Mouse (Mus musculus) layer of hippocampus, adult 18-20 months (tissue): ENCODE results near the gene Gli1. TPM values are rescaled to one million over a fixed set of nuclear protein-coding genes. Genes with fewer than 3 reads are reported as not detected.

Source experiments
- DNase-seq, 2 experiments: peaks; one replicate each; pipeline ENCODE4 v3.0.0; 2022; ENCODE audit warnings: low spot score in 2 of 2
- long read RNA-seq: library from polyadenylated mRNA; stranded (forward); transcript quantifications from one replicate; pipeline ENCODE4 v2.0.0, GENCODE M21; 2021
- total RNA-seq, 2 experiments: library from RNA; stranded (reverse); gene quantifications; 2 replicates each; pipeline ENCODE4 v1.2.3; 2021

Gli1 gene
- total RNA-seq = 1 to 10 TPM; 1.5 to 2.0 TPM
- long read RNA-seq, partial matches to known transcripts = 0 of 2 reads
- long read RNA-seq, other reads (novel, unspliced or antisense) = 2 of 2 reads

GRCm38 (mm10) chr10:127341891-127342639 lies at the start of gene Gli1:
Gli1 (minus strand) TSS chr10:127341974.
- DNase-seq = peak; percentile 50 to 70

- DNase-seq = no peak
Measured at GRCm38 (mm10) chr10:127381743-127382134, 40.0 kb upstream of the Gli1 start.

DNA sequence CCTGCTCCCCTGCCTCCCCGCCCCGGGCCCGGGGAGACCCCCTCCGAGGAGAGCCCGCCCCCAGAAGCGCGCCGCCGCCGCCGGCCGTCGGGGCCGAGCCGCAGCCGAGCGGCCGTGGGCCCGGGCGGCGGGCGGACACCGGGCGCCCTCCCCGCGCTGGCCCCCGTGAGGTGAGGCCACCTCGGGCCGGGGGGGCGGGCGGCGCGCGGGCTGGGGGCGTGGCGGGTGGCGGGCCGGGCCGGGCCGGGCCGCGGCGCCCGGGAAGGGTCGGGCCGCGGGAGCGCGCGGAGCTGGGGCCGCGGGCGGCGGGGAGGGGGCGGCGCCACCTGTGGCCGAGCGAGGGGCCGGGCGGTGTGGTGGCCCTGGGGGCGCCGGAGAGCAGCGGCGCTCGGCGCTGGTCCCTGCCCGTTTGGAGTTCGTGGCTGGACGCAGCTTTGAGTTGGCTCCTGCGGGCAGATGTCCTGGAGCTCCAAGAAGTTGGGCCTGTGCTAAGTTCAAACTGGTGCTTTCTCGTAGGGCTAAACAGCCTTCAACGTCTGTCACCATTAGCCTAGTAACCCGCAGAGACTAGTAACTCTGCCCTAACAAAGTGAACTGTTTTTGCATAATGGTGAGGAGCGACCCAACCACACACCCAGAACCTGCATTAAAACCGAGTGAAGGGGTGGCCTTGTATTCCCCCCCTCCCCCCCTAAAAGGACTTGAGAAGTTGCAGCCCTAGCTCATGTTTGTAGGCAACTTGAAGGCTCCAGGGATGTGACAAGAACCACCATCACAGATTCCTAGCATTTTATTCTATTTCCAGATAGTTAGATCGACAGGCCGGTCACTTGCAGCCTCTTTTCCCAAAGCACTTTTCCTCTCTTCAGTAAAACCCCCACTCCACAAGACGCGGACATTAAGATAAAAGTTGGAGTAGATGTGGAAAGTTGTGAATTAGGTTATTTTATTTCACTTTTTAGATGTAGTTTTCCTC lies 39.3 kb upstream of the Gli1 start:
- peak; percentile 2 to 20 for DNase-seq

DNA sequence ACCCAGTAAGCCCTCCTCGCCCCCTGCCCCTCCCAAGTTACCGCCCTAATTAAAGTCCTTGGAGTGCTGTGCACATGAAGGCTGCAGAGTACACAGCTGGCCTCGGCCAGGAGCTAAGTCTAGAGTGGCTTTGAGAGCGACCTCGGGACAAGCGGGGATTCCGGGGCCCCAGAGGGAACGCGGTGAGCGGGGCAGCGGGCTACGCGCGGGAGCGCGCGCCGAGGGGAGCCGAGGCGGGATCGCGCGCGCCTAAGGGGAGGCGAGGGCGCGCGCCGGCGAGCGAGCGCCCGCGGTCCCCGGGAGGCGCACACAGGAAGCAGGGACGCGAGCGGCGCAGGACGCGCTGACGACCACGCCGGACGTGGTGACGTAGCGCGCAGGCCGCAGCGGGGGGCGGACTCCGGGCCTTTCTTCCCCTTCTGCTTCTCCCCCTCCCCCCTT lies 38.5 kb upstream of the Gli1 start, which contains the start of gene R3hdm2:
TSS of gene R3hdm2 (plus strand) at position 77 of the 441 bp plus-strand sequence.
- peak; percentile 88 to 94 for DNase-seq

DNA sequence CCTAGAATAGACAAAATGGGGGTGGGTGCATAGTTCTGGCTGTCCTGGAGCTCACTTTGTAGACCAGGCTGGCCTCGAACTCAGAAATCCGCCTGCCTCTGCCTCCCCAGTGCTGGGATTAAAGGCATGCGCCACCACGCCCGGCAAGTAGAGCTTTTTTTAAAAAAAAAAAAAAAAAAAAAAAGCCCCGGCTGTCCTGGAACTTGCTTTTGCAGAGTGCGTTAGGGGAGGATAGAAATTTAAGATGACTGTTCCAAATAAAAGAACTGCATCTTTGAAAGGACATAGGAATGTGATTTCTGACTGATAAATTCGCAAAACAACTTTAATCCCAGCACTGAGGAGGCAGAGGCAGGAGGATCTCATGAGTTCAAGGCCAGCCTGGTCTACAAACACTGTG lies 37.9 kb upstream of the Gli1 start:
- no peak for DNase-seq

DNA sequence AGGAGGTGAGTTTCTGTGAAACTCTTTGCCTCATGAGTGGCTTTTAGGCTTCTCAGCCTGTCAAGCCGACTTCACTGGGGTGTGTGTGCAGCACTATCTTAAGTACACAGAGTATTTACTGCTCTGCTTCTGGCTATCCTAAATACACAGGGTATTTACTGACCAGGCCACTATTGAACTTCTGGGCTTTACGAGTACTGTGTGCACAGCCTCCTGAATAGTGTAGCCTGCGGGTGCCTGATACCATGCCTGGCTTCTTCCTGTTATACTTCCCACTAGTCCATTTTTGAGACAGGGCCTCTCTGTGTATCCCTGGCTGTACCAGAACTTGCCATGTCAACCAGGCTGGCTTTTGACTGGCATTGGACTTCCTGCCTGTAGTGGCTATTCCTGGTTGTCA lies 35.9 kb upstream of the Gli1 start:
- DNase-seq = no peak

DNA sequence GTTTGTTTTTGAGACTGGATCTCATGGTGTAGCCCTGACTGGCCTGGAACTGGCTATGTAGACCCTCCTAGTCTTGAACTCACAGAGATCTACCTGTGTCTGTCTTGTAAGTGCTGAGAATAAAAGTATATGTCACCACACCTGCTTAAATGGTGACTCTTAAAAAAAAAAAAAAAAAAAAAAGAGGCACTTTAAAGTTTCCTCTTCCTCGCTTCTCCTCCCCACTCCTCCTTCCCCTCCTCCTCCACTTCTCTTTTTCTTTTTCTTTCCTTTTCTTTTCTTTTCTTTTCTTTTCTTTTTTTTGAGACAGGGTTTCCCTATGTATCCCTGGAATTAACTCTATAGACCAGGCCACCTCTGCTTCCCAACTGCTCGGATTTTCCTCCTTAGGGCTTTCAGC lies 29.2 kb upstream of the Gli1 start:
- no peak for DNase-seq

- no peak for DNase-seq
Measured at GRCm38 (mm10) chr10:127369834-127370820, 28.4 kb upstream of the Gli1 start, which contains the start of gene Inhbc. Inhbc (minus strand) TSS chr10:127370431.

DNA sequence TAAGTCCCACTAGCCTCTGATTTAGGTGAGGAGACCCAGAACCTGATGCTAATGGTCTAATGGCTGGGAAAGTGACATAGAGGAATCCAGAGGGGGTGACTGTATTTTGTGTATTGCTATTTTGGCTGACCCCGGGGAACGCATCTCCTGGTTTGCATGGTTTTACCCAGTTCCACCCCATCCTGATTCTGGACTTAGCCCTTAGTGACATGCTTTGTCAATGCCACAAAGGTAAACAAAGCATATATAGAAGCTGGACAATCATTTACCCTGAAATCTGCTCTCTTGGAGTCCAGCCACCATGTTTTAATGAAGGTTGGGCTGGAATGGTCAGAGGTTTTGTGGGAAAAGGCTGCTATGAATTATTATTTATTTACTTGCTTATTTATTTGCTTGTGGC lies 26.5 kb upstream of the Gli1 start:
- no peak for DNase-seq

DNA sequence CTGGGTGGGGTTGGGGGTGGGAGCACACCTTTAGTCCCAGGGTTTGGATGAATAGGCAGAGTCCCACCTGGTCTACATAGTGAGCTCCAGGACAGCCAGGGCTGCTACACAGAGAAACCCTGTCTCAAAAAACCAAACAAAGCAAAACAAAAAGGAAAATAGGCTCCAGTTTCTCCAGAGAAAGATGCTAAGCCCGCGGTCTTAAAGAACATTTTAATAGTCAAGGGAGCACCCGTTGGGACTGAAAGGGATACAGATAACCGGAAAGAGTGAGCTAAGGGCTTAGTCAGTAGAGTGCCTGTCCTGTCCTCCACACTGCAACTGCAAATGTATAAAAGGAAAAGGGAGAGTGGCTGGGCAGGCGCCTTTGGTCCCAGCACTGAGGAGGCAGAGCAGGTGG lies 25.3 kb upstream of the Gli1 start:
- DNase-seq = no peak

- DNase-seq = no peak
Measured at GRCm38 (mm10) chr10:127360714-127361113, 18.9 kb upstream of the Gli1 start.

GRCm38 (mm10) chr10:127355336-127355735 lies 13.6 kb upstream of the Gli1 start:
- no peak for DNase-seq

- peak; percentile 53 to 63 for DNase-seq
Measured at GRCm38 (mm10) chr10:127353909-127354895, 12.4 kb upstream of the Gli1 start, which contains the start of gene Inhbe. Inhbe (minus strand) TSS chr10:127354411.

DNA sequence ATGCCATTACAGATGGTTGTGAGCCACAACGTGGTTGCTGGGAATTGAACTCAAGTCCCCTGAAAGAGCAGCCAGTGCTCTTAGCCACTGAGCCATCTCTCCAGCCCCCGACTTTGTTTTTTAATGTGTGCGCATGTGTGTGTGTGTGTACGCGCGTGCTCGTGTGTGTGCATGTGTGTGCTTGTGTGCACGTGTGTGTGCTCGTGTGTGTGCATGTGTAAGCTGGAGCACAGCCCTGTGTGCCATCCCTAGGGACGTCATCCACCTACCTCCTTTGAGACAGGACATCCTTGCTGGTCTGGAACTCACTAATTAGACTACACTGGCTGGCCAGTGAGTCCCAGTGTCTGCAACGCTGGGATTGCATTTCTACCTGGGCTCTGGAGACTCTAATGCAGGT lies 11.0 kb upstream of the Gli1 start:
- no peak for DNase-seq

DNA sequence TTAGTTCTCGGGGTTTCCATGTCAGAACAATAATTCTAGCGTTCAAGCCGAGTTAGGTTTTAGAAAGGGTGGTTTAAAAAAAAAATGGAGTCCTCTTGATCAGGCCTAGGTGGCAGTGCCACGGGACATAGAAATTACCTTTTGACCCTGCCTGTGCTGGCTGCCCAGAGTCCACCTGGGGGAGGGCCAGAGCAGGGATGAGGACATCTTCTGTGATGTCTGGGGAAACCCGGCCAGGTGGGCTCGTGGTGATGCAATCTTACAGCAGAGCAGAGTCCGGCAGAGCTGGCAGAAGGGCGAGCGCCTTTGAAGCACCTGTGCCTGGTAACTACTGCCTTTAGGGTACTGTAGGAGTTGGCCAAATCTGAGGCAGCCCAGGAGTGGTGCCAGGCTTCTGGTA lies 10.4 kb upstream of the Gli1 start:
- no peak for DNase-seq

DNA sequence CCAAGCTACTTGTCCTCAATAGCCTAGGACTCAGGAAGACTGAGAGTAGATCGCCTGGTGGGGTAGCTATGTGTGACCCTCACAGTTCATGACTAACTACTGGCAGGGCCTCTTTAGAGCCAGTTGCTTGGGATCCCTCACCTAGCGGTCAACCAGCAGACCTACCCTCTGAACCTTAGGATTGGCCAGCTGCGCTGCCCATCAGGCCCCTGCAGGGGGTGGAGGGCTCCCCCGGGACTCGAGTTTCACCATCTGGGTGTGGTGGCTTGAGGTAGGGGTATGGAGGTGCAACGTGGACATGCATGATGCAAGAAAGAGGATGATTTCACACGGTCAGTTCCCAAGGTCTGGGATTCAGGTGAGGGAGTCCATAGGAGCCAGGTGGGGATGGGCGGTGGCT lies 9.9 kb upstream of the Gli1 start:
- DNase-seq = no peak

GRCm38 (mm10) chr10:127351285-127351595 lies 9.5 kb upstream of the Gli1 start:
- DNase-seq = no peak

- DNase-seq = peak; percentile 37 to 73
Measured at GRCm38 (mm10) chr10:127350594-127351284, 9.0 kb upstream of the Gli1 start.

DNA sequence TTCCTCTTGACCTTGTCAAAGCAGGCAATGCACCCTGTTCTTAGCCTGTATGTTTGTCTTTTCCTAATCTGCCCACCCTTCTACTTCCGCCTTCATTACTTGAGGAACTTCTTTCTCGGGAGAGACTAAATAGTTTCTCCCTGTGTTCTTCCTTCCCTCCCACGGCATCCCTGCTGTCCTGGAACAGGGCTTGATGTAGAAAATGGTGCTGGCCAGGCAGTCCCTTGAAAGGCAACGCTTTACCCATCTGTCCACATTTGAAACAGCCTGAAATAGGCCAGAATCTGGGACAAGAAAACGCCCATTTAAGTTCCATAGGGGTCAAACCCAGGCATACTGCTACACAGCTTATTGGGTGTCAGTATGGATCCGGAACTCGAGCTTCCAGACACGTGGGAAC lies 8.0 kb upstream of the Gli1 start:
- peak in 1 of 2 experiments; percentile 29 for DNase-seq
